Mouse (Mus musculus) kidney, postnatal 25 days (tissue): ENCODE measurements around the gene Cdhr4.

Experiments used
- DNase-seq, 2 experiments: peaks; one replicate each; pipeline ENCODE4 v3.0.0; 2021; ENCODE audit warnings: mixed read lengths in 2 of 2

The Cdhr4 gene

GRCm38 (mm10) chr9:107975399-107976386 is 16.6 kb upstream of the Cdhr4 start, which contains the start of gene Uba7:
Gene Uba7, plus strand, starts transcription at chr9:107975505.
- peak; percentile 35 to 50 for DNase-seq

DNA sequence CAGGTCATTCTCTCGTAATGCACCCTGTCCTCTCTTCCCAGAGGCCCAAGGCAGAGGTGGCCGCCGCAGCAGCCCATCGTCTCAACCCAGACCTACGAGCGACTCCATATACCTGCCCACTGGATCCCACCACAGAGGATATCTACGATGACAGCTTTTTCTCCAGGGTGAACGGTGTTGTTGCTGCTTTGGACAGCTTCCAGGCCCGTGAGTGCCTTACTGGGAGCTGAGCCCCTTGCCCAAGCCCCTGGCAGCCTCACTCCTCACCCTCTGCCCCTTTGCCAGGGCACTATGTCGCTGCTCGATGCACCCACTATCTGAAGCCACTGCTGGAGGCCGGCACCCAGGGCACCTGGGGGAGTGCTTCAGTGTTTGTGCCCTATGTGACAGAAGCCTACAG is 13.5 kb upstream of the Cdhr4 start:
- DNase-seq = no peak

GRCm38 (mm10) chr9:107981684-107982605 is 10.4 kb upstream of the Cdhr4 start:
- peak in 1 of 2 experiments; percentile 57 for DNase-seq

GRCm38 (mm10) chr9:107982681-107983346 is 9.5 kb upstream of the Cdhr4 start, which contains the start of gene Gm20661:
Gene Gm20661, plus strand, starts transcription at chr9:107983058.
- peak; percentile 78 to 90 for DNase-seq

- peak; percentile 90 to 95 for DNase-seq
Observed at GRCm38 (mm10) chr9:107983421-107983890, 8.8 kb upstream of the Cdhr4 start.

GRCm38 (mm10) chr9:107984052-107984753 is 8.1 kb upstream of the Cdhr4 start:
- DNase-seq = peak in 1 of 2 experiments; percentile 36

DNA sequence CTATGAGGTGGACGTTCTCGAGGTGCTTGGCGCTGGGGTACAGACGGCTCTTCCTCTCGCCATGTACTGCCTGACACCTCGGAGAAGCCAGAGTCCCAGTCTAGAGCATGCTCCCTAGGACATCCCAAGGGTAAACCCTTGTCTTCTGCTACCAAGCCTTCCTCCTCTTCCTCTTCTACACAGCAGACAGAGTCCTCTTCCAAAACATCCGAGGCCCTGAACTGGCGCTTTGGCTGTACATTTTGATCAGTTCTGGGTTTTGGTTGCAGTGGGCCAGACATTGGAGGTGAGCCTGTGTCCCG is 7.6 kb upstream of the Cdhr4 start:
- no peak for DNase-seq

DNA sequence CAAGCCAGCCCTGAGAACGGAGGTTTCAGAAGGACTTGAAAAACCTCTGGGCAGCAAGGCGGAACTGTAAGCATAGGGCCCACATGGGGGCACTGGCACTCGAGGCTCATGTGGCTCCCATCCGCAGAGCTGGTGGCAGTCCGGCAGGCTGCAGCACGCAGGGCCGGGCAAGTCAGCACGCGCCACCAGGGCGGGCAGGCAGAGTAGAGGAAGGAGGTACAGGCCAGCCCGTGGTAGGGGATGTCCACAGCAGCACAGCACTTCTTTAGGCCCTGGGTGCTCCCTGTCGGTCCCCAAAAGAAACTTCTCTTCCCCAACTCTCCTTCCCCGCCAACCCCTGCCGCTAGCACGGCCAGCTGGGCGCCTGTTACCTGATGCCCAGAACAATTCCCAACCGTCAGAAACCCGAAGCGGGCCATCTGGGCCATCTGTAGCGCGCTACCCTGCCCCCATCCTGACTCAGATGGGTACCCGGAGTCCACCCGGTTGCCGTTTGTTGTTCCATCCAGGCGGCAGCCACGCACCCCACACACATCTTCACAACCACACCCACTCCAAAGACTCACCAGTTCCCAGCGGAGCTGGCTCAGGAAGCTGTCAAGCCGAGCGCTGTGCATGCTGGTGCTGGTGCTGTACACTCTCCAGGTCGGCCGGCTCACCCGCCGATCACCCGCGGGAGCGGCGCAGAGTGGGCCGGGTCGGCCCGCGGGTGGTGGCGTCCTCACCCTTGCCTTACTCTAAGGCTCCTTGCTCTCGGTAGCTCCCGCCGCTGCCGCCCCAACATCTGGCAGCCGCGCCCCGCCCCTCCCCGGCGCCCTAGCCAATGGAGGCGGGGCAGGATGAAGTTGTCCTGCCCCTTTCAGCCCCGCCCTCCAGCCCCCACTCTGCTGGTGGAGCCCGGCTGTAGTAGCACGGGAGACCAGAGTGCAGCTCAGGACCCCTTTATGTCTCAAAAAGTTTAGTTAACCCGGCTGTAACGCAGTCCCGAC is 6.9 kb upstream of the Cdhr4 start, which contains the start of gene Inka1:
TSS of gene Inka1 (minus strand) at position 749 of the 989 bp plus-strand sequence.
- peak; percentile 93 to 94 for DNase-seq

DNA sequence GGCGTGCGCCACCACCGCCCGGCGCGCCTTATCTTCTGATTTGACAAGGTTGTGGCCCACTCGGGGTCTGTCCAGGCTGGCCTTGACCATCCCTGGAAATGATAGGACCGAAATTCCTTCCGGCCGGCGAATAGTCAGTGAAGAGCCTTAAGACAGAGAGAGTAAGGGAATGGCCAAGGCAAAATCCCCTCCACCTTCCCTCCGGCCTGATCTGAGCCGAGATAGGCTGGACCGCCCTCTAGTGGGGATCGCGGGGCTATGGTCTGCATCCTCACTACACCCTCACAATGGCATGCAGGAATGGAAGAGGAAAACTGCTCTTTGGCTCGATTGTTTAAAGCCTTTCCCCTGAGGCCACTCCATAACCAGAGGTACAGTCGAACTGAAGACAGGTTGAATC is 5.9 kb upstream of the Cdhr4 start:
- DNase-seq = peak; percentile 86 to 87

DNA sequence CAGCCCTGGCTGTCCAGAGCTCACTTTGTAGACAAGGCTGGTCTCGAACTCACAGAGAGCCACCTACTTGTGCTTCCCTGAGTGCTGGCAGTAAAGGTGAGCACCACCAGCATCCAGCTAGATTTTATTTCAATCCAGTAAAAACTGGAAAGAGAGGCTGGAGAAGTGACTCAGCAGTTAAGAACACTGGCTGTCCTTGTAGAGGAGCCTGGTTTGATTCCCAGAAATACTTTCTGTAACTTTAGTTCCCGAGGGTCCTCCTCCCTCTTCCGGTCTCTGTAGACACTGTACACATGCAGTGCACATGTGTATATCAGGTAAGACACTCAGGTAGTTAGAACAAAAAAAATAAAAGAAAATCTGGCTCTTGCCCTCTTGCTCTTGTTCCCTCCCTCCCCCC is 4.3 kb upstream of the Cdhr4 start:
- DNase-seq = no peak

GRCm38 (mm10) chr9:107993013-107993412 is 716 bp downstream of the Cdhr4 start:
- DNase-seq = no peak

DNA sequence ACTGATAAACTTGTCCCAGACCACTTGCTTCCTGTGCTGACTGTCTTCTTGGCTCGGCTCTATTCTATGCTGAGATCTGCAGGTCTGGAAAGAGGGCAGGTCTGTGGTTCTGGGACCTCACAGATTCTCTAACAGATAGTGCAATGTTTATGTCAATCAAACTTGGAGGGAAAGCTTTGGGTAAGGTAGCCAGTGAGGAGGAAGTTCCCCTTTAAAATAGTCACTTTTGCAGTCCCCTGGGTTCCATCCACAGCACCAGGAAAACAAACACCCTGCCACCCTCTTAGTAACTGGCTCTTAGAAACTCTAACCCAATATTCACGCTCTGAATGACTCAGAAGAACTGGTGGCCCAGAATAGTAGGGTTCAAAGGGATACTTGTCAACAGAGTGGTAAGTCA is 2.2 kb downstream of the Cdhr4 start:
- DNase-seq = no peak

DNA sequence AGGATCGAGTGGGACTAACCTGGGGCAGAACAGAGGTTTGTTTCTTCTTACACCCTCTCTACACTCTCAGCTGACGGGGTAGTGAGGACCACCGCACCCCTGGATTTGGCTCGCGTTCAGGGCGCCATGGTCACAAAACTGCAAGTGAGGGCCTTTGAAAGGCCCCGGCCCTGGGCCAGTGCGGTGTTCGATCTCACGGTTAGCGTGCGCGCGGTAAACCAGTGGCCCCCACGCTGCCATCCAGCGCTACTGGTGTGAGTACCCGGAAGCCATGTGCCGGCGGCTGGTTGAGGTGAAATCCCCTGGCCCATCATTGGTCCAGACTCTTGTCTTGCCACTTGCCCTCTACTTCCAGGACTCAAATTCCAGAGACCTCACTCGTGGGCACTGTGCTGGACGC is 3.2 kb downstream of the Cdhr4 start:
- DNase-seq = no peak

DNA sequence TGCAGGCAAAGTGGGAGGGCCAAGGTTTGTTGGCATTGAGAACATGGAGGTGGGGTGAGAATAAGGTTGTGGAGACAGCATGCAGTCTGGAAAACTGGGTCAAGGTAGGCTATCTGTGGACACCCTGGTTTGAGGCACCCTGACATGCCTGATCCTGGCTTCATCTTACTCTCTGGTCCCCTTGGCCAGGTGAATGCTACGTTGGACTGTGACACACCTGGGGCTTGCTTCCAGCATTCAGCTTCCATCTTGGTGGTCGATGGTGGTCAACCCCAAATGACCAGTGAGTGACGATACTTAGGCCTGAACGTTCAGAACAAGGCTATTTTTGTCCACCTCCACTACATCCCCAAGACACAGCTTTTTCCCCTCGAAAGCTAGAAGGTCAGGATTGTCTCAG is 3.8 kb downstream of the Cdhr4 start, which contains the start of gene Gm20662:
TSS of gene Gm20662 (plus strand) at position 301 of the 400 bp plus-strand sequence.
- DNase-seq = no peak

DNA sequence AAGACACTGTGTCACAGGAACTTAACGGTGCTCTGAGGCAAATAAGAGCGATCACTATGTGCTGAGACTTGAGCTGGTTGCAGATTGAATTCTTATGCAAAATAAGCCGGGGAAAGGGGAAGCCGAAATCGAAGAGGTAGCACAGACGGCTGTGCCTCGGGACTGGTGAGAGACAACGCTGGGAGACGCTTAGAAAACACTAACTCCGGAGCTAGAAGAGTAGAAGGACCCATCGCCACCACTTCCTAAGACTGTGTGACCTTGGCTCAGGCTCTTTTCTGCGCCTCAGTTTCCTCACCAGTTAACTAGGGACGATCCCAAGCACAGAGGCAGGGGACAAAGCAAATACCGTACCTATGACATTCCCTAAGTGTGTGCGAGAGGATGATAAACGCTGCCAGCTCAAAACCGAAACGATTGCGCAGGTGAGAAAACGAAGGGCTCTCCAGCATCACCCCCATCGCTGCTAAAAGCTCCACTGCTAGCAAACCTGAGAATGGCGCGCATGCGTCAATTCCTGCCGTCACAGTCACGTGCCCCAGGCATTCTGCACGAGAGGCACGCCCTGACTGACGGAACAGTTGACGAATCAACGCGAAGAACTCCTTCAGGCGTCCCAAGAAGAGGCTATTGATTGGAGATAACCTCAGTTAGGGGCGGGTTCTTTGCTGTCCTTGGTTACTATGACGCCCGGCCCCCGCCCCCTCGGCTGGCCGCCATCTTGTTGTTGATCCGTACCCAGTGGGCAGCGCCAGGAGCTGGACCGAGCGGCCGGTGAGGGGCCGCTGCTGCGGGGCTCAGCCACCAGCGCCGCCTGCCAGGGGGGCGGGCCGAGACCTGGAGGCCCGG is 9.8 kb downstream of the Cdhr4 start, which contains the start of gene Ip6k1:
TSS of gene Ip6k1 (plus strand) at position 580 of the 849 bp plus-strand sequence.
- peak; percentile 100 for DNase-seq

DNA sequence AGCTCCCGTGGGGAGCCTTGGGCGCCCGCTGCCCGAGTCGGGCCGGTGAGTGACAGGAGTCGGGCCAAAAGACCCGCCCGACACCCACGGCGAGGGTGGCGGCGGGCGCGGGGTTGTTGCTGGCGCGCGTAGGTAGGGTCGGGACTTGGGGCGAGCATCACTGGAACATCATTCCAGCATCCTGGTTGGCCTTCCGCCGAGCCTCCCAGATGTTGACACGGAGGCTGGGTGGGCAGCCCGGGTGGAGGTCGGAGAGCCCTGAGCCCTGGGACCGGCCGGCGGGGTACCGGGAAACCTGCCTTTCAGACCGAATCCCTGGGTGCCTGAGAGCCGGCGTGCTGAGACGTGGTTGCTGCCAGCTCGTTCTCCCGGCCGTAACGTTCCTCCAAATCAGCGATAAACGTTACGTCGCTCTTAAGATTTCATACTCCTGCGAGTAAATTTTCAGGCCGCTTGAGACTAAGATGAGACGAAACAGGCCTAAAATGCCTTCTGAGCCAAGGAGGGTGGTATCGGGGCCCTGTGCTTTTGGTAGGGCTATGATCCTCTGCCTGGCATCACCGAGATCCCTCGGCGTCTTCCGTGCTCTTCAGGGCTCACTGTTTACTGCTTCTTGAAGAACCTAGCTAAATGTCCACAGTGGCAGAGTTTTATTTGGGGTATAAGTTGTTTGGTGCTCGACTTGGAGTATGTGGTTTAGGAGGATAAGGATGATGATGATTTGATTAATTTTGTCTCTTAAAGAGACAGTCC is 10.7 kb downstream of the Cdhr4 start:
- DNase-seq = peak; percentile 44 to 68

DNA sequence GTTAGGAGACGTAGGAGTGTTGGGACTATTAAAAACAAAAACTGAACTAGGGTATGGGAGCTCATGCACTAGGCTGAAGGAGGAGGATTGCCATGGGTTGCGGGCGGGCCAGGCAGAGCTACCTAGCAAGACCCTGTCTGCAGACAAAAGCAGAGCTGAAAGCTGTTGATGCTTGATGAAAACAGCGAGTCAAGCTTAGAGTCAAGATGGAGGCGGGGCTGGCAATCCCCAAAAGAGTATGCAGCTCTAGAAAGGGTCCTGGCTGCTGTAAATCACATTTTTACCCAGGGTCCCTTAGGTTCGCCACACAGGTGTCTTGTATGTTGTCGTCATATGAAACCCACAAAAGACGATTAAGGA is 11.2 kb downstream of the Cdhr4 start:
- no peak for DNase-seq

GRCm38 (mm10) chr9:108008041-108008440 is 15.7 kb downstream of the Cdhr4 start:
- DNase-seq = no peak

GRCm38 (mm10) chr9:108010385-108010784 is 18.1 kb downstream of the Cdhr4 start:
- no peak for DNase-seq
